Mouse (Mus musculus) limb, embryonic 15.5 days (tissue): ENCODE measurements around the gene Ttc28. TPM values are rescaled to one million over a fixed set of nuclear protein-coding genes. Genes with fewer than 3 reads are reported as not detected.

Source experiments
- ATAC-seq: fragments of 200-750 bp; cut with Nextera tagmentation; 2 replicates; pipeline ENCODE4 v1.8.0; 2017; ENCODE audit warnings: low read depth, moderate TSS enrichment; ENCODE audit not compliant: insufficient number of reproducible peaks, low FRiP score, low TSS enrichment
- H3K27ac ChIP-seq: fragments of 300-500 bp; sonication (generic); 2 replicates; pipeline ENCODE4 v1.5.1; 2015; ENCODE audit warnings: moderate library complexity, mild to moderate bottlenecking, inconsistent platforms
- H3K27me3 ChIP-seq: fragments of 300-500 bp; sonication (generic); 2 replicates; pipeline ENCODE4 v1.6.1; 2015; ENCODE audit warnings: inconsistent platforms
- H3K36me3 ChIP-seq: fragments of 300-500 bp; sonication (generic); 2 replicates; pipeline ENCODE4 v1.6.1; 2015; ENCODE audit warnings: inconsistent platforms
- H3K4me1 ChIP-seq: fragments of 300-500 bp; sonication (generic); 2 replicates; pipeline ENCODE4 v1.6.1; 2015; ENCODE audit warnings: inconsistent platforms
- H3K4me2 ChIP-seq: fragments of 300-500 bp; sonication (generic); 2 replicates; pipeline ENCODE4 v1.6.1; 2015; ENCODE audit warnings: mild to moderate bottlenecking, inconsistent platforms
- H3K4me3 ChIP-seq: fragments of 300-500 bp; sonication (generic); 2 replicates; pipeline ENCODE4 v1.5.1; 2015; ENCODE audit warnings: mild to moderate bottlenecking, inconsistent platforms
- H3K9ac ChIP-seq: fragments of 300-500 bp; sonication (generic); 2 replicates; pipeline ENCODE4 v1.6.1; 2015; ENCODE audit warnings: inconsistent platforms
- H3K9me3 ChIP-seq: fragments of 300-500 bp; sonication (generic); 2 replicates; pipeline ENCODE4 v1.6.1; 2016; ENCODE audit warnings: inconsistent platforms
- WGBS: fragments of 180-500 bp; shearing (Covaris S2); methylation state at CpG from one replicate; pipeline ENCODE4 v1.1.7; 2015; 5-methylcytosine and 5-hydroxymethylcytosine counted together
- polyA plus RNA-seq: library from polyadenylated mRNA; unstranded; fragments of >200 nt; fragmentation: Nextera tagmentation; extraction: Ambion mirVana; gene quantifications from 2 replicates; pipeline ENCODE4 v1.2.1, GENCODE M21; 2015

Ttc28 gene
- polyA plus RNA-seq, 1 experiment from 2014 or later: 14.7 TPM

DNA sequence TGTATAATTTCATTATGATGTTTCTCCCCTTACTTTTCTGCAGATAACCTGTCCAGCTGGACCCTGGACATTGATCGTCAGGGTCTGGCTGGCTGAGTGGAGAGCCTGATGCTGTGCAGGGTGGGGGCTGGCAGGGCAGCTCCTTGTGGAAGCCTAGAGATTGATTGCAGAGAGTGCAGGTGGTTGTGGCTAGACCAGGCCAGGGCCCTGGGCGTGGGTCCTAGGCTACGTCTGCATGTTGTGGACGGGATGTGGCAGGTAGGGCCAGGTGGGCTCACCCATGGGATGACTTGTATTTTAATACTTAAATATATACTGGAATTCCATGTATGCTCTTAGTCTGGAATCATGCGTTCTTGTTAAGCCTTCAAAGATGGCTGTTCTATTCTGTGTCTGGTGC is 201.0 kb downstream of the Ttc28 start:
- Histone ChIP-seq H3K9me3 (no peaks in the 10 kb centered on the region), H3K4me2 (no peak overlapping the region), H3K9ac (no peak overlapping the region), H3K27me3 (no peaks in the 10 kb centered on the region), H3K27ac (no peak overlapping the region), H3K36me3 (no peaks in the 10 kb centered on the region), H3K4me3 (no peak overlapping the region), H3K4me1 (no peaks in the 10 kb centered on the region)
- no peak for ATAC-seq
- 87% methylated on average over 5 of the region's 5 CpGs for WGBS

DNA sequence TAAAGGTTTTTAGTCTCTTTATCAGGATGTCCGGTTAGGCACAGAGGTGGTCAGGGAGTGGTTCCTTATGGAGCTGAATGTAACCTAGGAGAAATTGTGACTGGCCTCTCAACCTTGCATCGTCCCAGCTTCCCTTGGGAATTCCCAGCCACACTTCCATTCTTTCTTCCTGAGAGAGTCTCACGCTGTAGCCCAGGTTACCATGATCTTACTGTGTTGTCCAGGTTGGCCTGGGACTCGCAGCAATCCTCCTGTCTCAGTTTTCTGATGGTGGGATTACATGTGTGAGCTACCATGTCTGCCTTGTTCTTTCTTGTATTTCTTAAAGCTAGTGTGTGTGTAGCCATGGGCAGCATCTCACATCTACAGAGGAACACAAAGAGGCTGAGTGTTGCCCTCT is 206.2 kb downstream of the Ttc28 start:
- Histone ChIP-seq H3K4me1 (no peaks in the 10 kb centered on the region), H3K27me3 (no peaks in the 10 kb centered on the region), H3K27ac (no peak overlapping the region), H3K9me3 (no peaks in the 10 kb centered on the region), H3K36me3 (peaks cover 7% of the 10 kb centered on the region; the same call in 1 of the 2 replicates), H3K4me3 (no peak overlapping the region), H3K9ac (no peak overlapping the region), H3K4me2 (no peak overlapping the region)
- ATAC-seq: no peak
- 94% methylated on average over 4 of the region's 4 CpGs for WGBS

DNA sequence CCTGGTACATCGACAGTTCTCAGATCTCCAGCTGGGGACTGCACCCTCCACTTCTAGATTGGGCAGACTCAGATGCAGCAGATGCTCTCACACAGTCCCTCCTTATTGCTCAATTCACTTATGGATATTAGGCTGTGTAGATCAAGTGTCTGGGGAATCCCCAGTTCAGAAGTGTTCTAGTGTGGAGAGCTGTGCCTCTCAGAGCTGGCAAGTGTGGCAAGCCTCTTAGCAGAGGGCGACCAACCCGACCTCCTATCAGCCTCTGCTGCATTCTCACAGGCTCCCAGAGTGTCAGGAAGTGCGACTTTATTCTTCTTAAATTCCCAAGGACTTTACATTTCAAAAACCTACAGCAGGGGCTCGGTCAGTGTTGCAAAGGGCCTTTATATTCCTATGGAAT is 217.1 kb downstream of the Ttc28 start:
- Histone ChIP-seq H3K4me3 (no peak overlapping the region), H3K4me1 (peaks cover 28% of the 10 kb centered on the region), H3K36me3 (peaks cover 18% of the 10 kb centered on the region), H3K27ac (no peak overlapping the region), H3K27me3 (no peaks in the 10 kb centered on the region), H3K9ac (no peak overlapping the region), H3K4me2 (no peak overlapping the region), H3K9me3 (no peaks in the 10 kb centered on the region)
- WGBS: 60% methylated on average over 5 of the region's 5 CpGs
- no peak for ATAC-seq

DNA sequence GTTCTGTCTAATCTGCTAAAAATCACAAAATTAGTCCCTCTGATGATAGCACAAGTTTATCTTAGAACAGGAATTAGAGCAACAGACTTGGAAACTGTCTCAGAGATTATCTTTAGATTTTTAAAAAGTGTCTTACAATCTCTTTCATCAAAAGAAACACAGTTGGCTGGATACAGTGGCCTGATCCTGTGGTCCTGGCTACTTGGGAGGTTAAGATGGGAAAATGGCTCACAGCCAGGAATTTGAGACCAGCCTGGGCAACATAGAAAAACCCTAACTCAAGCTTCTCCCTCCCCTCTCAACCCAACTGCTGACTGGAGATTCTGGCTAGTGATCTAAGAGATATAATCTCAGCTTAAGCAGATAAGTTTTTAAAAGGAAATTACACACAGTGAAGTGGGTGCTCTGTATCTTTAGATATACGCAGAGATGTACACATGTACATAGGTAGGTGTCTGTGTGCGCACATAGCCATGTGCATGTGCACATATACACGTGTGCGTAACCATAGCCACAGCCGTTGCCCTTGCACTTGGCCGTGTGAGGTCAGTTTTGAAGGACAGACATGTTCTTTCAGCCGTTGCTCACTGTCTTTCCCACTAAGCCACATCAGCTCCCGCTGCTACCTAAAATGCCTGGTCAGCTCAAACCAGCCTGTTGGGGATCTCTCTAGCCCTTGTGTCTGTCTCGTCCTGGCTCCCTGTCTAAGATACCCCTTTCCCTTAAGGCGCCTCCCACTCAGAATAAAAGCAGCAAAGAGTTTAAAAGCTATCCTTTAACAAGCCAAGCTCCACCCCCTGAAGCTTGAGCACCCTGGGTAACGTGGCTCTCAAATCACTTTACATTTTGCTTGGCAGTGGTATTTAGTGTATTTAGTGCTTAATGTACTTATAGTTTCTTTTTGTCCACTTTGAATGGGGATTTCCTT is 217.9 kb downstream of the Ttc28 start:
- H3K9ac ChIP-seq: no peak overlapping the region
- no peak overlapping the region for H3K4me3 ChIP-seq
- no peaks in the 10 kb centered on the region for H3K9me3 ChIP-seq
- H3K4me1 ChIP-seq: peaks cover 28% of the 10 kb centered on the region
- no peak for ATAC-seq
- peaks cover 25% of the 10 kb centered on the region for H3K36me3 ChIP-seq
- H3K4me2 ChIP-seq: no peak overlapping the region
- WGBS: 64% methylated on average over 11 of the region's 11 CpGs
- no peak overlapping the region for H3K27ac ChIP-seq
- H3K27me3 ChIP-seq: no peaks in the 10 kb centered on the region

DNA sequence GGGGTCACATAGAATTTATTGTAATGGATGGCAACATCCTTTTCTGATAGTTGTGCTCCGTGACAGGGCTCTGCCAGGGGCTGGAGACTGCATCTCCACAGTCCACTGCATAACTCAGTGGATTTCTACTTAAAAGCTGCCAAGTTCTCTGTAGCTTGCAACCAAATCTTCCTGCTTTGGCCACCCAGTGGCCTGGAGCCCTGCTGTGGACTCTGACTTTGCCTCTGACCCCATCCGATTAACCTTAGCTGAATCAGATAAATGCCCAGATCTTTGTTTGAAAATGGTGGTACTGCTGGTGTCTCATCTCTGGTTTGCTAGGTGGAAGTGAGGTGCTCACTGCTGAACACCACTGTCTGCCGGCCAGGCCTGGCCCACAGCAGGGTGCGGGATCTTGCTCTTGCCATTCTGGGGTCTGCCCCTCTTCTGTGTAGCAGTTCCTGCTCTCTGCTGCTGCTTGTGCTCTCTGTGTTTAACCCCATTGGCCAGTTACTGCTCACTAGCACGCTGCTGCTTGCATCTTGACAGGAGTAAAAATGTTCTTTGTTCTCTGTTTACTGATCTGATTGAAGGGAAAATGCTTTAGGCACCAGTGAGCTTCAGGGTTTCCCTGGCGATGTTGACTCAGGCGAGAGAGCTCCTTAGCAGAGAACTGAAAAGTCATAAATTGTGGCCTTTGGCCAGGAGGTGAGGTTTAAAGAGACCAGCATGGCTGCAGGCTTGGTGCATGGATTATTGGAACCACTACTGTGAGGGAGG is 219.1 kb downstream of the Ttc28 start:
- H3K9ac ChIP-seq: no peak overlapping the region
- peaks cover 28% of the 10 kb centered on the region for H3K4me1 ChIP-seq
- no peak overlapping the region for H3K27ac ChIP-seq
- peaks cover 27% of the 10 kb centered on the region for H3K36me3 ChIP-seq
- H3K4me3 ChIP-seq: no peak overlapping the region
- H3K27me3 ChIP-seq: no peaks in the 10 kb centered on the region
- H3K9me3 ChIP-seq: no peaks in the 10 kb centered on the region
- WGBS: 46% methylated on average over 7 of the region's 7 CpGs
- no peak for ATAC-seq
- no peak overlapping the region for H3K4me2 ChIP-seq

DNA sequence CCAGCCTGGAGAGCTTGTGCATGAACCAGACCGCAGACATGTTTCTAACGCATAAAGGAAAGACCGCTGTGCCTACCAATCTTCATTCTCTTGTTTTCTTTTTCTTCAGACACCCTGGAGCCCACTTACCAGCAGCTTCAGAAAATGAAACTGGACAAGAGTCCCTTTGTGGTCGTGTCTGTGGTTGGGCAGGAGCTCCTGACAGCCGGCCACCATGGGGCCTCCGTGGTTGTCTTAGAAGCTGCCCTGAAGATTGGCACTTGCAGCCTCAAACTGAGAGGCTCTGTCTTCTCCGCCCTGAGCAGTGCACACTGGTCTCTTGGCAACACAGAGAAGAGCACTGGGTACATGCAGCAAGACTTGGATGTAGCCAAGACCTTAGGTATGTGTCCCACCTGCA is 221.0 kb downstream of the Ttc28 start:
- ATAC-seq: no peak
- no peak overlapping the region for H3K4me2 ChIP-seq

DNA sequence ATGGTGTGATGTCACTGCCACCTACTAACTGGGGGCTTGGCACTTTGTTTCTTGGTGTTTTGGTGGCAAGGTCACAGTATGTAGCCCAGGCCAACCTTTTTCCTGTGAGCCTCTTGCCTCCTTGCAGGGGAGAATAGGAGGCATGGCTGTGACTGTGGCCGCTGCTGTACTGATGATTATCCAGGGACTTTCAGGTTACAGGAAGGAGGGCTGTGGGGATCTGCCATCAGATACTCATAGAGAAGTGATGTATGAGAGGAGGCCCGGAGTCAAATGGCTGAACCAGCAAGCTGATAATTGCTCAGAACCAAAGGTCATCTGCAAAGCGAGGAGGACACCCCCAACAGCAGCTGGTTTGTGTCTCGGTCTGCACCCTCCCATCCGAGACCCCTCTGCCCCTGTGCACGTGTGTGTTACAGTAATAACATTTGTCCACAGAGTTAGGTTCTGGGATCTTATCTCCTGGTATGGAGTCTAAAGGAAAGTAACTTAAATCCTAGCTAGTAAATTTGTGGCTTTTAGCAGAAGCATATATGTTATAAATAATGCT is 221.9 kb downstream of the Ttc28 start:
- Histone ChIP-seq H3K4me3 (no peak overlapping the region), H3K27me3 (no peaks in the 10 kb centered on the region), H3K9me3 (no peaks in the 10 kb centered on the region), H3K4me1 (peaks cover 23% of the 10 kb centered on the region), H3K36me3 (peaks cover 25% of the 10 kb centered on the region), H3K27ac (no peak overlapping the region), H3K9ac (no peak overlapping the region), H3K4me2 (no peak overlapping the region)
- no peak for ATAC-seq
- WGBS: 60% methylated on average over 6 of the region's 6 CpGs

More for the DNA sequence above, 221.0 kb downstream of the Ttc28 start:
- H3K4me1 ChIP-seq: peaks cover 28% of the 10 kb centered on the region
- 90% methylated on average over 7 of the region's 7 CpGs for WGBS
- H3K27ac ChIP-seq: no peak overlapping the region
- H3K9me3 ChIP-seq: no peaks in the 10 kb centered on the region
- no peak overlapping the region for H3K9ac ChIP-seq
- peaks cover 25% of the 10 kb centered on the region for H3K36me3 ChIP-seq
- H3K4me3 ChIP-seq: no peak overlapping the region
- no peaks in the 10 kb centered on the region for H3K27me3 ChIP-seq

DNA sequence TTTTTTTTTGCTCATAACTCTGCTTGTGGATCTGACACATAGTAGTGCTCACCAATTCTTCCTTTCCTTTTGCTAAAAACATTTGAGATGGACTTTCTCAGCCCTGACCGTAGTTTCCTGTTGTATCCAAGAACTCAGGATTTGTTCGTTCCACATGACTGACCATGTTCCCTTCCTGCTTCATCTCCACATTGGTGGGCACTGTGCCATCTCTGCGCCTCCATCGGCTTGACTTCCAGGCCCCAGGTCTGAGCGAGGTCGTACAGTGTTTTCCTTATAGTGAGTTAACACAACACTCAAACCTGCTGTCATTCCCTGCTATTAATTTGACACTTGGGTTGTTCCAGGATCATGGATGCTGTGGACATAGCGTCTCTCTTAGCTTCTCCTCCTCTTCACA is 225.2 kb downstream of the Ttc28 start:
- WGBS: 88% methylated on average over 7 of the region's 7 CpGs
- no peak for ATAC-seq

DNA sequence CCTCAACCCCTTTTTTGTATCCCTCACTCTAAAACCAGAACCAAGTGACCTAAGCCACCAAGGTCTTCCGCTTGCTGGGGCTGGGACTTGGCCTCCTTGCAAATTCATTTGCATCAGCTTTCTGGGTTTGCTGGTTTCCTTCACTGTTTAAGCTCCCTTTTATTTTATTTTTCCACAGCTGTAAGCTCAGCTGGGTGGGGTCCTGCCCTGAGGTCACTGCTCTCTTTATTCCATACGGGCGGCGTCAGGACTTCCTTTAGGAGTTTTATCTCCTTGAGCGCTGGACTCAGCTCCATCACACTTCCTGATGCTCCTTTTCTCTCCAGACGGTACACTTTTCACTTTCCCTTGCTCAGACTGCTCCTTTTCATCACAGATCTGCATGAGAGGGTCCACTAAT is 231.8 kb downstream of the Ttc28 start:
- H3K27me3 ChIP-seq: no peaks in the 10 kb centered on the region
- no peaks in the 10 kb centered on the region for H3K9me3 ChIP-seq
- no peak overlapping the region for H3K4me3 ChIP-seq
- no peak overlapping the region for H3K27ac ChIP-seq
- H3K9ac ChIP-seq: no peak overlapping the region
- H3K36me3 ChIP-seq: no peaks in the 10 kb centered on the region
- WGBS: 66% methylated on average over 6 of the region's 6 CpGs
- ATAC-seq: no peak
- H3K4me1 ChIP-seq: peaks cover 39% of the 10 kb centered on the region
- H3K4me2 ChIP-seq: no peak overlapping the region

More for the DNA sequence above, 225.2 kb downstream of the Ttc28 start:
- no peaks in the 10 kb centered on the region for H3K27me3 ChIP-seq
- no peak overlapping the region for H3K4me2 ChIP-seq
- H3K36me3 ChIP-seq: peaks cover 25% of the 10 kb centered on the region
- H3K9ac ChIP-seq: no peak overlapping the region
- no peaks in the 10 kb centered on the region for H3K9me3 ChIP-seq
- no peak overlapping the region for H3K4me3 ChIP-seq
- no peaks in the 10 kb centered on the region for H3K4me1 ChIP-seq
- no peak overlapping the region for H3K27ac ChIP-seq

DNA sequence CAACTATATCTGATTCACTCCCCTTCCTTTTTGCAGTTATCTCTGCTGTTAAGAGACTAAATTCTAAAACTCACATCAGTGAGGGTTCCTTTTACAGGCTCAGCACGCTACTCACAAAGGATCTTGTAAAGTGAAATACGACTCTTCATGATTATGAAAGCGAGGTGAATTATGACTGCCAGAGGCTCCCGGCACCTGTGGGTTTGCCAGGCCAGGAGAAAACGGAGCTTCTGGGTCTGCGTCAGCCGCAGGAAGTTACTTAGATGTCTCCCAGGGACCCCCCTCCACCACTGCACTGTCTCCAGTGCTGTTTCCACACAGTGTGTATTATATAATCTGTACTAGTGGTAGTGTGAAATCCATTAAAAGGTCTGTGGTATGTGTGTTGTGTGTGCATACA is 233.6 kb downstream of the Ttc28 start:
- no peak overlapping the region for H3K4me3 ChIP-seq
- no peaks in the 10 kb centered on the region for H3K36me3 ChIP-seq
- peak overlapping the region; percentile 17; the same call in 1 of the 2 replicates for H3K27ac ChIP-seq
- no peak for ATAC-seq
- H3K27me3 ChIP-seq: no peaks in the 10 kb centered on the region
- H3K4me2 ChIP-seq: no peak overlapping the region
- H3K9me3 ChIP-seq: no peaks in the 10 kb centered on the region
- H3K9ac ChIP-seq: no peak overlapping the region
- peaks cover 39% of the 10 kb centered on the region for H3K4me1 ChIP-seq
- WGBS: 15% methylated on average over 7 of the region's 7 CpGs

DNA sequence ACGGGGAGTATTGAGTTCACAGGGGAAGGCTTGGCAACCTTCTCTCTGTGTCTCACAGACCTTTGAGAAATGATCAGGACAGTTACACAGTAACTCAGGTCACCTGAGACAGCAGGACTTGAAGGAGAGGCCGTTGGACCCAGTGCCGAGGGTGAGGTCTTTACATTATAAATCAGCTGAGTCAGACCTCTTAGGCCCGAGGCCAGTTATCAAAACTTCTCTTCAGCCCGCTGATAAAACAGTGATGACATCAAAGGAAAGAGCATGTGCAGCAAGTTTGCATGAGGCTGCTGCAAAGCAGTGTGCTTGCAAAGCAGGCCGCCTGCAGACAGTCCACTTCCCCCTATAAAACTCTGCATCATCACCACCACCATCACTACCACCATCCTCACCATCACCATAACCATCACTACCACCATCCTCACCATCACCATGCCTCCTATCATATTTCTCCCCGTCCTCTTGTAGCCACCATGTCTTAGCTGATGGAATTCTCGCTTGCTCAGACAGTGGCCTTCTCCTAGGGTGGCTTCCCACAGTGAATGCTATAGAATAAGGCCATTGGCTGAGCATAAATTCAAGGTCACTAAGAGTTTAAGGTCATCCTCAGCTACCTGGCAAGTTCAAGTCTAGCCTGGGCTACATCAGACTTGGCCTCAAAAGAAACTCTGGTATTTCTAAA is 234.2 kb downstream of the Ttc28 start:
- Histone ChIP-seq H3K27ac (no peak overlapping the region), H3K4me1 (peaks cover 44% of the 10 kb centered on the region), H3K9ac (no peak overlapping the region), H3K4me3 (no peak overlapping the region), H3K4me2 (no peak overlapping the region), H3K9me3 (no peaks in the 10 kb centered on the region), H3K27me3 (0 out of 2 replicates have a peak, but pooled peaks cover 4% of the 10 kb centered on the region), H3K36me3 (no peaks in the 10 kb centered on the region)
- WGBS: 49% methylated on average over 8 of the region's 8 CpGs
- no peak for ATAC-seq
